Mouse (Mus musculus) cerebellum, adult 2 months (tissue): Measurements from ENCODE around the gene Orai2.

Experiments used
- CTCF ChIP-seq: fragments of 200-500 bp; IDR thresholded peaks from 2 replicates; pipeline ENCODE4 v1.5.1; 2011; ENCODE audit warnings: low read depth, mild to moderate bottlenecking, control low read depth, low read length, moderate library complexity, borderline replicate concordance; ENCODE audit not compliant: insufficient read depth
- POLR2A ChIP-seq: fragments of 200-500 bp; IDR thresholded peaks from 2 replicates; pipeline ENCODE4 v1.6.1; 2011; ENCODE audit warnings: low read length, control low read depth, borderline replicate concordance; ENCODE audit not compliant: insufficient read depth

DNA sequence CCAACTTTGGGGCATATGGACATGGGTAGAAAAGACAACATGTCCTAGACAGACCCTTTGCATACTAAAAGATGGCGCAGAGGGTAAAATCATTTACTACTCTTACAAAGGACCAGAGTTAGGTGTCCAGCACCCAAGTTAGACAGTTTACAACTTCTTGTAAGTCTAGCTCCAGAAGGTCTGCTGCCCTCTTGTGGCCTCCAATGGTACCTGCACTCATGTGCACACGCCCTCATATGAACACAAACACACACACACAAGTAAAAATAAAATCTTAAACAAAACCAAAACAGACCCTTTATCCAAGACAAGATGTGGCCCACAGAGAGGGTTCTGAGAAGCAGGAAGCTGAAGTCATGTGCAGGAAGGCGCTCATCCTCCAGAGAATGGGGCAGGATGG is 2.4 kb downstream of the Orai2 start:
- no peak for TF ChIP-seq POLR2A
- TF ChIP-seq CTCF = peak; percentile 17; the same call in 1 of the 2 replicates
